Mouse (Mus musculus): ENCODE measurements around the gene Nfix.

DNA sequence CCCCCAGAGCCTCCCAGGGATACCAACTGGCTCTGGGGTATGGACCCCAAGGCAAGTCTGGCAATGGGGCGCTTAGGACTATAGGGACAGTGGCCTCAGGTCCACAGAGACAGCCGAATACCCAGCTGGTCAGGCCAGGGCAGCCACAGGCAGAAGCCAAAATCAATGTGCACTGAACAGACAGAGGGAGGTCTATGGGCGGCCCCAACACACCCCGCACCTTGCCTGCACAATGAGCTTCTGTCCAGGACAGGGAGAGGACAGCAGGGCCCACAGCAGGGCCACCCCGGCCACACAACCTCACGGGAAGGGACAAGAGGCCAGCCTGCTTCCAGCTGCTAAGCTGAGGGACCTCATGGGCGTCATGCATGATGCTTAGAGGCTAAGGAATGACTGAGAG lies 5.7 kb downstream of the Nfix start:
- TF ChIP-seq CTCF (IDR thresholded peaks at IDR 0.05; ENCODE audit: borderline replicate concordance, insufficient read depth, low read depth, low read length) (no peak), POLR2A (IDR thresholded peaks at IDR 0.05; ENCODE audit: borderline replicate concordance, insufficient read depth, low read length) (no peak)

Data from cerebellum, adult 2 months (tissue).